Mouse (Mus musculus) lung, embryonic 14.5 days (tissue): ENCODE data around the gene Man2a2. TPM values are rescaled to one million over a fixed set of nuclear protein-coding genes. Genes with fewer than 3 reads are reported as not detected.
A peak's percentile ranks its signal among the peaks of the same experiment; 100 is the strongest.

Source experiments
- ATAC-seq: fragments of 200-750 bp; cut with Nextera tagmentation; 2 replicates; pipeline ENCODE4 v1.8.0; 2017; ENCODE audit warnings: mild to moderate bottlenecking, moderate TSS enrichment, moderate library complexity; ENCODE audit not compliant: insufficient read depth
- DNase-seq: peaks from one replicate; pipeline ENCODE4 v3.0.0-alpha.2; 2015
- H3K27ac ChIP-seq: fragments of 300-500 bp; sonication (generic); 2 replicates; pipeline ENCODE4 v1.5.1; 2014; ENCODE audit warnings: low read depth, mild to moderate bottlenecking, moderate library complexity
- H3K27me3 ChIP-seq: fragments of 300-500 bp; sonication (generic); 2 replicates; pipeline ENCODE4 v1.6.1; 2014; ENCODE audit warnings: low read length, control low read depth; ENCODE audit not compliant: insufficient read depth
- H3K36me3 ChIP-seq: fragments of 300-500 bp; sonication (generic); 2 replicates; pipeline ENCODE4 v1.6.1; 2014; ENCODE audit warnings: control low read depth; ENCODE audit not compliant: insufficient read depth
- H3K4me1 ChIP-seq: fragments of 300-500 bp; sonication (generic); 2 replicates; pipeline ENCODE4 v1.6.1; 2014; ENCODE audit warnings: antibody characterized with exemption, control low read depth; ENCODE audit not compliant: insufficient read depth
- H3K4me2 ChIP-seq: fragments of 300-500 bp; sonication (generic); 2 replicates; pipeline ENCODE4 v1.6.1; 2014; ENCODE audit warnings: mild to moderate bottlenecking
- H3K4me3 ChIP-seq: fragments of 300-500 bp; sonication (generic); 2 replicates; pipeline ENCODE4 v1.5.1; 2014; ENCODE audit warnings: low read depth, low read length
- H3K9ac ChIP-seq: fragments of 300-500 bp; sonication (generic); 2 replicates; pipeline ENCODE4 v1.6.1; 2014
- H3K9me3 ChIP-seq: fragments of 300-500 bp; sonication (generic); 2 replicates; pipeline ENCODE4 v1.6.1; 2016; ENCODE audit warnings: low read depth, low read length, control low read depth
- CTCF ChIP-seq: IDR thresholded peaks from 2 replicates; pipeline ENCODE4 v1.5.1; 2016; ENCODE audit warnings: antibody characterized with exemption, low read depth
- WGBS: fragments of 180-500 bp; shearing (Covaris S2); extraction: QIAGEN DNeasy Blood & Tissue Kit; methylation state at CpG from one replicate; pipeline ENCODE4 v1.1.7; 2014; 5-methylcytosine and 5-hydroxymethylcytosine counted together
- polyA plus RNA-seq: library from polyadenylated mRNA; unstranded; fragments of >200 nt; fragmentation: Nextera tagmentation; extraction: Ambion mirVana; gene quantifications from 2 replicates; pipeline ENCODE4 v1.2.1, GENCODE M21; 2014

The Man2a2 gene
- polyA plus RNA-seq, 1 experiment from 2014 or later = 23.9 TPM

- DNase-seq (no peak), ATAC-seq (no peak)
- H3K36me3 ChIP-seq = no peaks in the 10 kb centered on the region
- 70% methylated on average over 9 of the region's 9 CpGs for WGBS
- no peak overlapping the region for H3K9ac ChIP-seq
- H3K27me3 ChIP-seq = no peaks in the 10 kb centered on the region
- H3K4me3 ChIP-seq = no peak overlapping the region
- no peaks in the 10 kb centered on the region for H3K4me1 ChIP-seq
- H3K27ac ChIP-seq = no peak overlapping the region
- H3K9me3 ChIP-seq = no peaks in the 10 kb centered on the region
- TF ChIP-seq CTCF = no peak
- H3K4me2 ChIP-seq = no peak overlapping the region
Observed at GRCm38 (mm10) chr7:80413512-80414302, 42.5 kb upstream of the Man2a2 start.

GRCm38 (mm10) chr7:80412781-80413180 lies 41.6 kb upstream of the Man2a2 start:
- no peaks in the 10 kb centered on the region for H3K4me1 ChIP-seq
- TF ChIP-seq CTCF = no peak
- DNase-seq = no peak
- H3K9me3 ChIP-seq = no peaks in the 10 kb centered on the region
- no peak for ATAC-seq
- WGBS = 61% methylated on average over 5 of the region's 5 CpGs
- H3K27ac ChIP-seq = no peak overlapping the region
- no peaks in the 10 kb centered on the region for H3K36me3 ChIP-seq
- H3K9ac ChIP-seq = no peak overlapping the region
- no peak overlapping the region for H3K4me3 ChIP-seq
- H3K27me3 ChIP-seq = no peaks in the 10 kb centered on the region
- H3K4me2 ChIP-seq = no peak overlapping the region

- Histone ChIP-seq H3K36me3 (no peaks in the 10 kb centered on the region), H3K4me2 (no peak overlapping the region)
Observed at GRCm38 (mm10) chr7:80412279-80412678, 41.1 kb upstream of the Man2a2 start.

GRCm38 (mm10) chr7:80410380-80410779 lies 39.2 kb upstream of the Man2a2 start:
- DNase-seq = no peak

More at GRCm38 (mm10) chr7:80412279-80412678, 41.1 kb upstream of the Man2a2 start:
- WGBS = 73% methylated on average over 10 of the region's 10 CpGs
- Histone ChIP-seq H3K4me3 (no peak overlapping the region), H3K27ac (no peak overlapping the region), H3K9me3 (no peaks in the 10 kb centered on the region), H3K9ac (no peak overlapping the region), H3K4me1 (no peaks in the 10 kb centered on the region), H3K27me3 (no peaks in the 10 kb centered on the region)
- ATAC-seq = no peak
- no peak for TF ChIP-seq CTCF
- DNase-seq = no peak

GRCm38 (mm10) chr7:80407712-80408111 lies 36.5 kb upstream of the Man2a2 start:
- Histone ChIP-seq H3K36me3 (no peaks in the 10 kb centered on the region), H3K4me3 (no peak overlapping the region), H3K9ac (no peak overlapping the region), H3K27ac (no peak overlapping the region), H3K27me3 (no peaks in the 10 kb centered on the region), H3K4me2 (no peak overlapping the region), H3K4me1 (peaks cover 7% of the 10 kb centered on the region; the same call in 1 of the 2 replicates), H3K9me3 (no peaks in the 10 kb centered on the region)
- ATAC-seq = no peak
- TF ChIP-seq CTCF = no peak
- WGBS = 57% methylated on average over 9 of the region's 9 CpGs
- peak; percentile 18 for DNase-seq

More at GRCm38 (mm10) chr7:80410380-80410779, 39.2 kb upstream of the Man2a2 start:
- Histone ChIP-seq H3K36me3 (no peaks in the 10 kb centered on the region), H3K4me3 (no peak overlapping the region), H3K9me3 (no peaks in the 10 kb centered on the region), H3K9ac (no peak overlapping the region), H3K27ac (no peak overlapping the region), H3K4me2 (no peak overlapping the region), H3K4me1 (no peaks in the 10 kb centered on the region), H3K27me3 (no peaks in the 10 kb centered on the region)
- no peak for ATAC-seq
- no peak for TF ChIP-seq CTCF
- WGBS = 79% methylated on average over 9 of the region's 9 CpGs

- no peak for DNase-seq
- no peak overlapping the region for H3K9ac ChIP-seq
- no peaks in the 10 kb centered on the region for H3K36me3 ChIP-seq
- H3K4me2 ChIP-seq = no peak overlapping the region
- H3K27me3 ChIP-seq = no peaks in the 10 kb centered on the region
- 59% methylated on average over 3 of the region's 3 CpGs for WGBS
- ATAC-seq = no peak
- no peak overlapping the region for H3K4me3 ChIP-seq
- H3K4me1 ChIP-seq = peaks cover 10% of the 10 kb centered on the region
- H3K9me3 ChIP-seq = no peaks in the 10 kb centered on the region
- no peak overlapping the region for H3K27ac ChIP-seq
- TF ChIP-seq CTCF = no peak
Observed at GRCm38 (mm10) chr7:80406186-80406585, 35.0 kb upstream of the Man2a2 start.

- H3K9ac ChIP-seq = no peak within 1 kb of the TSS
- no peak within 1 kb of the TSS for H3K4me3 ChIP-seq
- DNase-seq (no peak), ATAC-seq (no peak)
- H3K4me2 ChIP-seq = no peak within 1 kb of the TSS
- no peaks in the 10 kb centered on the region for H3K36me3 ChIP-seq
- WGBS = 59% methylated on average over 9 of the region's 9 CpGs
- H3K9me3 ChIP-seq = no peaks in the 10 kb centered on the region
- H3K27ac ChIP-seq = no peak within 1 kb of the TSS
- H3K4me1 ChIP-seq = peaks cover 20% of the 10 kb centered on the region
- H3K27me3 ChIP-seq = no peaks in the 10 kb centered on the region
- no peak for TF ChIP-seq CTCF
Observed at GRCm38 (mm10) chr7:80405188-80405695, 34.1 kb upstream of the Man2a2 start, which contains the start of gene Furin. Gene Furin, minus strand, starts transcription at chr7:80405436.
